Mouse (Mus musculus): ENCODE data around the gene Ngf.

GRCm38 (mm10) chr3:102498113-102498512 is 28.4 kb downstream of the Ngf start:
- TF ChIP-seq ETS1 (conservative IDR thresholded peaks at IDR 0.05; ENCODE audit: low read depth, low read length), result no peak
- TF ChIP-seq ZMIZ1 (IDR thresholded peaks at IDR 0.05; ENCODE audit: low read depth, low read length), result no peak
- TF ChIP-seq EP300 (IDR thresholded peaks at IDR 0.05; ENCODE audit: low read length), result no peak
- TF ChIP-seq POLR2A (IDR thresholded peaks at IDR 0.05; ENCODE audit: low read depth, low read length), result no peak
- TF ChIP-seq MAZ (IDR thresholded peaks at IDR 0.05; ENCODE audit: low read depth, low read length), result no peak
